Mouse (Mus musculus) hindbrain, postnatal 0 days (tissue): Measurements from ENCODE around the gene Adora2a. TPM values are rescaled to one million over a fixed set of nuclear protein-coding genes. Genes with fewer than 3 reads are reported as not detected.
"Not testable (repeated sequence)": the region's sequence is repeated elsewhere in the genome, so short reads cannot be mapped to it uniquely, and the experiment has no call there.

Experiments
- ATAC-seq: fragments of 200-750 bp; cut with Nextera tagmentation; 2 replicates; pipeline ENCODE4 v1.8.0; 2017; ENCODE audit warnings: mild to moderate bottlenecking, moderate TSS enrichment, moderate library complexity
- DNase-seq: peaks from one replicate; pipeline ENCODE4 v3.0.0-alpha.2; 2015; ENCODE audit warnings: low spot score
- H3K27ac ChIP-seq: fragments of 300-500 bp; sonication (generic); 2 replicates; pipeline ENCODE4 v1.5.1; 2014; ENCODE audit warnings: mild to moderate bottlenecking
- H3K27me3 ChIP-seq: fragments of 300-500 bp; sonication (generic); 2 replicates; pipeline ENCODE4 v1.6.1; 2014; ENCODE audit warnings: low read length, mixed read lengths; ENCODE audit not compliant: insufficient read depth
- H3K36me3 ChIP-seq: fragments of 300-500 bp; sonication (generic); 2 replicates; pipeline ENCODE4 v1.6.1; 2014; ENCODE audit warnings: low read length, mixed read lengths; ENCODE audit not compliant: insufficient read depth
- H3K4me1 ChIP-seq: fragments of 300-500 bp; sonication (generic); 2 replicates; pipeline ENCODE4 v1.6.1; 2014; ENCODE audit warnings: antibody characterized with exemption, low read length, mixed read lengths; ENCODE audit not compliant: insufficient read depth
- H3K4me2 ChIP-seq: fragments of 300-500 bp; sonication (generic); 2 replicates; pipeline ENCODE4 v1.6.1; 2014; ENCODE audit warnings: low read depth, mild to moderate bottlenecking, low read length, moderate library complexity, mixed read lengths
- H3K4me3 ChIP-seq: fragments of 300-500 bp; sonication (generic); 2 replicates; pipeline ENCODE4 v1.5.1; 2014; ENCODE audit warnings: low read length
- H3K9ac ChIP-seq: fragments of 300-500 bp; sonication (generic); replicated peaks from 2 replicates; pipeline ENCODE4 v1.6.1; 2014; ENCODE audit warnings: mild to moderate bottlenecking, low read length, moderate library complexity, mixed read lengths
- H3K9me3 ChIP-seq: fragments of 300-500 bp; sonication (generic); 2 replicates; pipeline ENCODE4 v1.6.1; 2016; ENCODE audit warnings: low read length, mixed read lengths
- CTCF ChIP-seq: IDR thresholded peaks from 2 replicates; pipeline ENCODE4 v1.5.1; 2016; ENCODE audit warnings: antibody characterized with exemption, control low read depth, low read depth
- WGBS: fragments of 180-500 bp; shearing (Covaris S2); extraction: QIAGEN DNeasy Blood & Tissue Kit; methylation state at CpG from one replicate; pipeline ENCODE4 v1.1.7; 2014; 5-methylcytosine and 5-hydroxymethylcytosine counted together
- polyA plus RNA-seq: library from polyadenylated mRNA; unstranded; fragments of >200 nt; fragmentation: Nextera tagmentation; extraction: Ambion mirVana; gene quantifications from 2 replicates; pipeline ENCODE4 v1.2.1, GENCODE M21; 2015
- total RNA-seq: library from RNA; depleted of rRNA; stranded (reverse); fragments of >200 nt; gene quantifications from 2 replicates; pipeline ENCODE4 v1.2.3, GENCODE M21; 2014

Gene Adora2a
- total and polyA plus RNA-seq, 2 experiments from 2014 or later = 1.7 to 4.7 TPM

DNA sequence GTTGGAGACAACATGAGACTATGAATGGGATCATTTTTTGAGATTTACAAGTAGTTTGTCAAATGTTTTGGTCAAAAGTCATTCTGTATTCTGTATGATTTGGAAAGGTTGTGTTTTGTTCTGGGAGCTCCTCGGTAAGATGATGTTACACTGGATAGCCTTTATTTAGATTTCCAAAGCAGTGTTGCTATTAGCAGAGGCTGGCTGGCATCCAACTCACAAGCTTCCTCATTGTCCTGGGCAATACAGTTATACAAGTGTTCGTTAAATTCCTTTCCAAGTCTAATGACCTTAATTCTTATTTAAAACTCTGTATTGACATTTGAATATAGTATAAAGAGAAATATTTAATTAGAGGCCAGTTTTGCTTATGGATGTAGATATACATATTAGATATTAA lies 28.6 kb downstream of the Adora2a start:
- no peak for TF ChIP-seq CTCF
- no peaks in the 10 kb centered on the region for H3K4me1 ChIP-seq
- no peak overlapping the region for H3K9ac ChIP-seq
- H3K27me3 ChIP-seq = no peaks in the 10 kb centered on the region
- no peaks in the 10 kb centered on the region for H3K9me3 ChIP-seq
- no peak overlapping the region for H3K27ac ChIP-seq
- no peak overlapping the region for H3K4me3 ChIP-seq
- DNase-seq = no peak
- H3K4me2 ChIP-seq = no peak overlapping the region
- no peak for ATAC-seq
- no peaks in the 10 kb centered on the region for H3K36me3 ChIP-seq
- WGBS = 27% methylated on average over 2 of the region's 2 CpGs

DNA sequence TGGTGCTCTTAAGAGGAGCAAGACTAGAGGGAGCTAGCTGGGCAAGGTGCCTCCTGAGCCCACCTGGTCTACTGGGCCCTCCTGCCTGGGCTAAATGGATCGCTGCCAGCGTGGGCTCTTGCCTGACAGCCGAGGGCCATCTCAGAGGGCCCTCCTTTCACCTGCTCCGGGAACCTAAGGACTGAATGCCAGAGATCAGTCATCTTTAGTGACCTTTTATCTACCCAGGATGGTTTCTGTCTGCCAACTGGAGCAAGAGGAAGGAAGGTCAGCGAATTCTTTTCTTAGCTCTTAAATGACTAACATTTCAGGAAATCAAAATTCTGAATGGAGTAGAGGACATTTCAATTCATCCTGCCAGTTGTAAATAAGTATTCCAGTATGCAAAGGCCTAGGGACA lies 33.9 kb downstream of the Adora2a start:
- no peak overlapping the region for H3K27ac ChIP-seq
- ATAC-seq = no peak

DNA sequence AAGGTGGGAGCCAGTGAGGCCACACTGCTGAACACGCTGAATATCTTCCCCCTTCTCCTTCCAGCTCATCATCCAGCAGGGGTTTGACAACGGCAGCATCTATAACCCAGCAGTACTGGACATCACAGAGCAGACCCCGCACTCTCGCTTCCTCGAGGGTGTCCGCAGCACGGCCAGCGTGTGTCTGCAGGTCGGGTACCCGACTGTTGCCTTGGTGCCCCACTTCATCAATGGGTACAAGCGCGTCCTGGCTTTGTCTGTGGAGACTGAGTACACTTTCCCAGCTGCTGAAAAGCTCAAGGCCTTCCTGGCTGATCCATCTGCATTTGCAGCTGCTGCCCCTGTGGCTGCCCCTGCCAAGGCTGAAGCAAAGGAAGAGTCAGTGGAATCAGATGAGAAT lies 35.9 kb downstream of the Adora2a start:
- TF ChIP-seq CTCF = no peak
- WGBS = 94% methylated on average over 12 of the region's 12 CpGs
- Histone ChIP-seq H3K27ac (no peak overlapping the region), H3K27me3 (no peaks in the 10 kb centered on the region), H3K4me2 (no peak overlapping the region), H3K36me3 (no peaks in the 10 kb centered on the region), H3K9me3 (no peaks in the 10 kb centered on the region), H3K4me3 (no peak overlapping the region), H3K9ac (no peak overlapping the region), H3K4me1 (no peaks in the 10 kb centered on the region)
- DNase-seq = no peak
- ATAC-seq = no peak

More for the DNA sequence above, 33.9 kb downstream of the Adora2a start:
- no peak for DNase-seq
- Histone ChIP-seq H3K4me3 (no peak overlapping the region), H3K4me1 (no peaks in the 10 kb centered on the region), H3K9me3 (no peaks in the 10 kb centered on the region), H3K27me3 (no peaks in the 10 kb centered on the region), H3K36me3 (no peaks in the 10 kb centered on the region), H3K9ac (no peak overlapping the region), H3K4me2 (no peak overlapping the region)
- TF ChIP-seq CTCF = no peak
- 78% methylated on average over 5 of the region's 5 CpGs for WGBS

DNA sequence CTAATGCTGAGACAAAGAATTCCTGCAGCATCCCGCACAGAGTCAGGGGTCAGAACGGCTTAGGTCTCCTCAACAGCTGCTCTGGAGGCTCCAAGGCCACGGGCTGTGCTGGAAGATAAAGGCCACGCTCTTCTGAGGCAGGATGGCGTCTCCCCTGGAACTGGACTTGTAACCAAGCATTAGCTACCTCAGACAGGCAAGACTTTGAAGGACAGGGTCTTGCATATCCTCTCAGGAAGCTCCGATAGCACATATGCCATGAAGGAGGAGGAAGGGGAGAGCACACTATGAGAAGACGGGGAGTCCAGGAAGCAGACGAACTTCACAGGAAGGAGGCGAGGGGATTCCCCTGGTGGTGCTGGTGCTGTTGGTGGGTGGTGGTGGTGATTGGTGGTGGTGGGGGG lies 37.2 kb downstream of the Adora2a start:
- not testable (repeated sequence) for H3K9ac ChIP-seq, H3K4me2 ChIP-seq, H3K27me3 ChIP-seq, H3K9me3 ChIP-seq, H3K4me3 ChIP-seq, DNase-seq, H3K36me3 ChIP-seq, H3K27ac ChIP-seq, ATAC-seq, H3K4me1 ChIP-seq
- 69% methylated on average over 8 of the region's 9 CpGs for WGBS

DNA sequence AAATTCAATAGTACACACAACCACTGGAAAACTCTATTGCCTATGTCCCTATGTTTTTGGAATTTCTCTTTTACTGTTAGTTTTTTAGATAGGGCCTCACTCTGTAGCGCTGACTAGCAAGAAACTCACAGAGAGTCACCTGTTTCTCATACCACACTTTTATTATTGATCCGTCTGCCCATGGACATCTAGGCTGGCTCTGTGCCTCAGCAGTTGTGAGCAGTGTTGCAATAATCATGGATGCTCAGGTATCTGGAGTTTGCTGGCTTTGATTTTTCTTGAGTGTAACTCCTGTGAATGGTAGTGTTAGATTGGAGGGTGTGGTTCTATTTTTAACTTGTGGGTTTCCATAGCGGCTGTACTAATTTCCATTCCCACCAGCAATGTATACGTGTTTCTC lies 38.7 kb downstream of the Adora2a start:
- Histone ChIP-seq H3K4me2 (no peak overlapping the region), H3K4me3 (no peak overlapping the region), H3K27ac (no peak overlapping the region), H3K9me3 (no peaks in the 10 kb centered on the region), H3K36me3 (no peaks in the 10 kb centered on the region), H3K4me1 (no peaks in the 10 kb centered on the region), H3K27me3 (no peaks in the 10 kb centered on the region), H3K9ac (no peak overlapping the region)
- no peak for ATAC-seq
- WGBS = 78% methylated on average over 4 of the region's 4 CpGs
- no peak for TF ChIP-seq CTCF
- no peak for DNase-seq

DNA sequence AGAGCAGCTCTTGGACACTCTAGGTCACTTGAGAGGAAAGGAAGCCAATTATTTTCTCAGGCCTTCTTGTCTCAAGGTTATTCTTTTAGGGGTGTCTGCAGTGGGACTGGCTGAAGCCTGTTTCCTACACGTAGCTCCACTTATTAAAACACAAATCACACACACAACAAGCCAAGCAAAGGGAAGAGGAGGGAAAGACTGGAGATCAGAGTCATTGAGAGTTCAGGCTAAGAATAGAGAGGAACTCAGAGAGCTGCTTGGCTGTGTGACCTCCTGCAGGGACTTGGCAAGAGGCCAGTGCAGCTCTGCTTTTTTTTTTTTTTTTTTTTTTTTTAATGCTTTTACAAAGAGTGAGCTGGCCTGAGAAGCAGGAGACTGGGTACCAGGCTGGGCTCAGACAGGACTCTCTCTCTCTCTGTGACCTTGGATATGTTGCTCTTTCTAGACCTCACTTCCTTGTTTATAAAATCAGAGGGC lies 47.6 kb downstream of the Adora2a start:
- H3K27ac ChIP-seq = peak overlapping the region; percentile 51; the same call in 1 of the 2 replicates
- 12% methylated on average over 1 of the region's 1 CpGs for WGBS

DNA sequence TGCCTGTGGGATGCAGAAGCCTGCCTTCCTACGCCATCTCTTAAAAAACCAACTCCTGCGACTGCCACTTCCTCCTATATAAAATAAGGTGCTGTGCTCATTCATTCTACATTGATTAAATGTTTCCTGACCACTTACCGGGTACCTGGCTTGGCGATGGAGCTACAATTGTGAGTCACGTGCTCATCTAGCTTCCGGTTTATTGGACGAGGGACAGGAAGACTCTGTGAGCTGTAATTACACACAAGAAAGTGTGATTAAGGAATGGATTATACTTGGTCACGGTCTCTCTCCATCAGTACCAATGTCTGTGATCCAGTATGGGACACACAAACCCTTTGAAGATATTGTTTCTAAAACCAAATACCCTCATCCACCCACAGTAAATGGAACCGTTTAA lies 48.1 kb downstream of the Adora2a start:
- Histone ChIP-seq H3K4me3 (no peak overlapping the region), H3K27ac (0 out of 2 replicates have a peak overlapping the region, but pooled peaks have one; percentile 37), H3K9ac (no peak overlapping the region), H3K27me3 (no peaks in the 10 kb centered on the region), H3K9me3 (no peaks in the 10 kb centered on the region), H3K4me1 (peaks cover 4% of the 10 kb centered on the region; the same call in 1 of the 2 replicates), H3K4me2 (no peak overlapping the region), H3K36me3 (no peaks in the 10 kb centered on the region)
- no peak for DNase-seq
- TF ChIP-seq CTCF = no peak
- 73% methylated on average over 9 of the region's 9 CpGs for WGBS
- no peak for ATAC-seq

More for the DNA sequence above, 47.6 kb downstream of the Adora2a start:
- DNase-seq (peak; percentile 75), ATAC-seq (peak; percentile 93)
- H3K4me1 ChIP-seq, H3K36me3 ChIP-seq, H3K9me3 ChIP-seq, H3K4me3 ChIP-seq, H3K4me2 ChIP-seq, H3K27me3 ChIP-seq, H3K9ac ChIP-seq: not testable (repeated sequence)
